Mouse (Mus musculus) thymus, adult 2 months (tissue): ENCODE data around the gene 1600002K03Rik. TPM values are rescaled to one million over a fixed set of nuclear protein-coding genes. Genes with fewer than 3 reads are reported as not detected.

Experiments
- DNase-seq: peaks from one replicate; pipeline ENCODE4 v3.0.0; 2021
- H3K27ac ChIP-seq: fragments of 200-500 bp; 2 replicates; pipeline ENCODE4 v1.5.1; 2012; ENCODE audit warnings: low read length, control low read depth; ENCODE audit not compliant: control insufficient read depth, insufficient read depth
- H3K27me3 ChIP-seq: fragments of 200-500 bp; 2 replicates; pipeline ENCODE4 v1.6.1; 2012; ENCODE audit warnings: mild to moderate bottlenecking, low read length, moderate library complexity, mixed read lengths; ENCODE audit not compliant: control insufficient read depth, insufficient read depth
- H3K36me3 ChIP-seq: fragments of 200-500 bp; 2 replicates; pipeline ENCODE4 v1.6.1; 2012; ENCODE audit warnings: mild to moderate bottlenecking, low read length, moderate library complexity; ENCODE audit not compliant: control insufficient read depth, insufficient read depth
- H3K4me1 ChIP-seq: fragments of 200-500 bp; replicated peaks from 2 replicates; pipeline ENCODE4 v1.6.1; 2012; ENCODE audit warnings: low read length; ENCODE audit not compliant: control insufficient read depth, insufficient read depth
- H3K4me3 ChIP-seq: fragments of 200-500 bp; 2 replicates; pipeline ENCODE4 v1.5.1; 2012; ENCODE audit warnings: mild to moderate bottlenecking, low read length, control low read depth, moderate library complexity; ENCODE audit not compliant: control insufficient read depth, insufficient read depth
- CTCF ChIP-seq: fragments of 200-500 bp; IDR thresholded peaks from 2 replicates; pipeline ENCODE4 v1.5.1; 2012; ENCODE audit warnings: mild to moderate bottlenecking, control low read depth, low read length, moderate library complexity, borderline replicate concordance; ENCODE audit not compliant: control insufficient read depth, poor library complexity, insufficient read depth; ENCODE audit errors: extremely low read depth
- POLR2A ChIP-seq: fragments of 200-500 bp; IDR thresholded peaks from 2 replicates; pipeline ENCODE4 v1.6.1; 2012; ENCODE audit warnings: mild to moderate bottlenecking, low read length, control low read depth, moderate library complexity; ENCODE audit not compliant: control insufficient read depth, poor library complexity, insufficient read depth; ENCODE audit errors: extremely low read depth
- WGBS: fragments of 180-500 bp; shearing (Covaris S2); methylation state at CpG from one replicate; pipeline ENCODE4 v1.1.7; 2018; 5-methylcytosine and 5-hydroxymethylcytosine counted together
- polyA plus RNA-seq: library from polyadenylated mRNA; depleted of rRNA; stranded (reverse); fragments of >200 nt; gene quantifications from 2 replicates; pipeline ENCODE4 v1.2.3, GENCODE M21; 2012; rRNA removed

The 1600002K03Rik gene
- 11.1 and 14.8 TPM in 2 replicates for polyA plus RNA-seq

GRCm38 (mm10) chr10:80172527-80173292, at the start of gene 1600002K03Rik:
TSS of gene 1600002K03Rik (plus strand) at chr10:80172944.
- WGBS = 8% methylated on average over 35 of the region's 35 CpGs
- peak within 1 kb of the TSS; percentile 60 for H3K27ac ChIP-seq
- peak within 1 kb of the TSS; percentile 94 for H3K4me3 ChIP-seq
- TF ChIP-seq POLR2A (peak; percentile 28; the same call in 1 of the 2 replicates), CTCF (no peak)
- H3K36me3 ChIP-seq = peaks cover 24% of the 10 kb centered on the region; the same call in 1 of the 2 replicates
- DNase-seq = peak; percentile 85
- H3K4me1 ChIP-seq = peaks cover 10% of the 10 kb centered on the region
- H3K27me3 ChIP-seq = no peaks in the 10 kb centered on the region

GRCm38 (mm10) chr10:80123932-80124562, 48.7 kb upstream of the 1600002K03Rik start:
- no peak overlapping the region for H3K4me3 ChIP-seq
- no peak for DNase-seq
- no peak for TF ChIP-seq POLR2A
- no peak for TF ChIP-seq CTCF
- 0 out of 2 replicates have a peak, but pooled peaks cover 1% of the 10 kb centered on the region for H3K4me1 ChIP-seq
- WGBS = 99% methylated on average over 9 of the region's 9 CpGs
- H3K36me3 ChIP-seq = peaks cover 25% of the 10 kb centered on the region
- H3K27ac ChIP-seq = no peak overlapping the region
- H3K27me3 ChIP-seq = no peaks in the 10 kb centered on the region

- 96% methylated on average over 8 of the region's 8 CpGs for WGBS
- DNase-seq = no peak
- Histone ChIP-seq H3K4me3 (no peak overlapping the region), H3K36me3 (peaks cover 50% of the 10 kb centered on the region), H3K27me3 (no peaks in the 10 kb centered on the region), H3K4me1 (no peaks in the 10 kb centered on the region), H3K27ac (no peak overlapping the region)
- TF ChIP-seq POLR2A (no peak), CTCF (no peak)
Observed at GRCm38 (mm10) chr10:80127920-80128319, 44.8 kb upstream of the 1600002K03Rik start.

- H3K4me1 ChIP-seq = peaks cover 7% of the 10 kb centered on the region; the same call in 1 of the 2 replicates
- DNase-seq = no peak
- no peak overlapping the region for H3K27ac ChIP-seq
- no peak overlapping the region for H3K4me3 ChIP-seq
- no peak for TF ChIP-seq POLR2A
- no peak for TF ChIP-seq CTCF
- no peaks in the 10 kb centered on the region for H3K27me3 ChIP-seq
- WGBS = 98% methylated on average over 9 of the region's 9 CpGs
- peaks cover 50% of the 10 kb centered on the region for H3K36me3 ChIP-seq
Observed at GRCm38 (mm10) chr10:80129846-80130245, 42.9 kb upstream of the 1600002K03Rik start.

- Histone ChIP-seq H3K36me3 (peaks cover 50% of the 10 kb centered on the region), H3K27me3 (no peaks in the 10 kb centered on the region), H3K4me1 (peaks cover 7% of the 10 kb centered on the region; the same call in 1 of the 2 replicates), H3K4me3 (no peak overlapping the region), H3K27ac (no peak overlapping the region)
- 94% methylated on average over 18 of the region's 18 CpGs for WGBS
- no peak for DNase-seq
- TF ChIP-seq POLR2A (no peak), CTCF (no peak)
Observed at GRCm38 (mm10) chr10:80130403-80131031, 42.2 kb upstream of the 1600002K03Rik start.

GRCm38 (mm10) chr10:80131316-80131951, 41.3 kb upstream of the 1600002K03Rik start:
- Histone ChIP-seq H3K27me3 (no peaks in the 10 kb centered on the region), H3K4me3 (no peak overlapping the region), H3K36me3 (peaks cover 44% of the 10 kb centered on the region), H3K27ac (no peak overlapping the region), H3K4me1 (peaks cover 7% of the 10 kb centered on the region; the same call in 1 of the 2 replicates)
- 90% methylated on average over 55 of the region's 55 CpGs for WGBS
- TF ChIP-seq CTCF (no peak), POLR2A (no peak)
- no peak for DNase-seq
